Mouse (Mus musculus): ENCODE measurements around the gene F2.

Gene F2

GRCm38 (mm10) chr2:91636229-91636628 is at the start of gene F2:
F2 (minus strand) TSS chr2:91636414.
- no peak for DNase-seq (ENCODE audit: low spot score)

- DNase-seq (ENCODE audit: low spot score), result no peak
Observed at GRCm38 (mm10) chr2:91683919-91684318, 47.7 kb upstream of the F2 start.

- no peak for DNase-seq (ENCODE audit: low spot score)
Observed at GRCm38 (mm10) chr2:91682850-91683249, 46.6 kb upstream of the F2 start.

- no peak for DNase-seq (ENCODE audit: low spot score)
Observed at GRCm38 (mm10) chr2:91676961-91677360, 40.7 kb upstream of the F2 start.

DNA sequence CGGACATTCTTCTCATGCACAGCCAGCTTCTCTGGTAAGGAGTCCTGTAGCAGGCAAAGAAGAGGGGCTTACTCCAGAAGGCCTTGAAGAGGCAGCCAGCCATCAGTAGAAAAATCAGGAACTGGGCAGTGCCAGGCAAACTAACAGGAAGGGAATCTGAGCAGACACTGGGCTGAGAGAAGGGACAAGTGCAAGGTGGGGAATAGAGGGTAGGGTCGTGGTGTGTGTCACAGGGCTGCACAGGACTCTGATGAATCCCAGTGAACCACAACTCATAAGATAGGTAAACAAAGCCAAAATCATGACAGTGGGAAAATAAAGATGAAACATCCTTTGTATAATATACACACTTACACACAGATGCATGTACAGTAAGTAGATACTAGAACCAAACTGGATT is 40.2 kb upstream of the F2 start:
- DNase-seq (ENCODE audit: low spot score), result no peak

- DNase-seq (ENCODE audit: low spot score), result no peak
Observed at GRCm38 (mm10) chr2:91674895-91675294, 38.7 kb upstream of the F2 start.

- DNase-seq (ENCODE audit: low spot score), result no peak
Observed at GRCm38 (mm10) chr2:91673587-91673986, 37.4 kb upstream of the F2 start.

DNA sequence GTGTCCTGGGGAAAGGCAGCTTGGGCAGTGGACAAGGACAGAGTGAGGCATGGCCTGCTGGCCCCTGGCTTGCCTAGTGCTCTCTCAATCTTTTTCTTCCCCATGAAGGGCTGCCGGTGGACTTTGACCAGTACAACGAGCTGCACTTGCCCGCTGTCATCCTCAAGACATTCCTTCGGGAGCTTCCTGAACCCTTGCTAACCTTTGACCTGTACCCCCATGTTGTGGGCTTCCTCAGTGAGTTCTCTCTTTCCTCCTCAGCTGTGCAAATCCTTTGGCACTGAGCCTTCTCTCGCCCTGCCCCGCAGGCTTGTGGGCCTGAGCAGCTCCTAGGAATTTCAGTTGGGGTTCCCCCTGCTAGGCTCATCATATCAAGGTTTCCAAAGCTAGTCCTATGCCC is 33.8 kb upstream of the F2 start:
- DNase-seq (ENCODE audit: low spot score), result no peak

DNA sequence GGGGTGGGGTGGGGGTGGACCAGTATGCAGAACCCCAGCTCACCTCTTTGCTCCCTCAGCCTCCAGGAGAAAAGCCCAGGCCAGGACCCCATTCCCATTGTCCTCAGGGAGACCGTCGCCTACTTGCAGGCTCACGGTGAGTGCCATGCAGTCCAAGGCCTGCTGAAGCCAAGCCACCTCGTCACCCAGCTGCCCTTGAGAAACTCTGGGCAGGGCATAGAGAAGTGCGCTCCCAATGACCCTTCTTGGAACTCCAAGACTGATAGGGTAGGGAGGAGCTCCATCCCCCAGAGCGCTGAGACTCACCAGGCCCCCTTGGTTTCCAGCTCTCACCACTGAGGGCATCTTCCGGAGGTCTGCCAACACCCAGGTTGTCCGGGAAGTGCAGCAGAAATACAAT is 33.1 kb upstream of the F2 start:
- DNase-seq (ENCODE audit: low spot score), result no peak

- DNase-seq (ENCODE audit: low spot score), result no peak
Observed at GRCm38 (mm10) chr2:91667747-91668146, 31.5 kb upstream of the F2 start.

DNA sequence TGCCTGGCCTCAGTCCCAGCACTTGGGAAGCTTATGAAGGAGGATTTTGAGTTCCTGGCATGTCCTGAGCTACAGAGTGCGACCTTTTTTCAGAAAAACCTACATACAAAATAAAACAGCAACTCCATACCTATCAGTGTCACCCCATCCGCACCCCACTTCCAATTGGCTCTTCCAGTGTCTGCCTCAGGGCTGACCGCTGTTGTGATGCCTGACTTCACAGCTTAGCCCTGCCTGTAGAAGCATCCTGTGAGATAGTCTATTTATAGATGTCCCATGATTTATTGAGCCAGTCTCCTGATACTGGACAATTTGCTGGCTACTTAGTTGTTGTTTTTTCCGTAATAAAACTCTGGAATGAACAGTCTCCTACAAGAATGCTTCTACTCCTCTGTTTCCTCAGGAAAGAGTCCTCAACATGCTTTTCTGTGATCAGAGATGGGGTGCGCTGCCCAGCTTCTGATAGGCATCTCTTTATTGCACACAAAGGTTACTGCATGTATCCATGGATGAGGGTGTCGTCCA is 30.2 kb upstream of the F2 start:
- no peak for DNase-seq (ENCODE audit: low spot score)

- DNase-seq (ENCODE audit: low spot score), result no peak
Observed at GRCm38 (mm10) chr2:91664780-91665179, 28.6 kb upstream of the F2 start.

- DNase-seq (ENCODE audit: low spot score), result no peak
Observed at GRCm38 (mm10) chr2:91660981-91661380, 24.8 kb upstream of the F2 start.

DNA sequence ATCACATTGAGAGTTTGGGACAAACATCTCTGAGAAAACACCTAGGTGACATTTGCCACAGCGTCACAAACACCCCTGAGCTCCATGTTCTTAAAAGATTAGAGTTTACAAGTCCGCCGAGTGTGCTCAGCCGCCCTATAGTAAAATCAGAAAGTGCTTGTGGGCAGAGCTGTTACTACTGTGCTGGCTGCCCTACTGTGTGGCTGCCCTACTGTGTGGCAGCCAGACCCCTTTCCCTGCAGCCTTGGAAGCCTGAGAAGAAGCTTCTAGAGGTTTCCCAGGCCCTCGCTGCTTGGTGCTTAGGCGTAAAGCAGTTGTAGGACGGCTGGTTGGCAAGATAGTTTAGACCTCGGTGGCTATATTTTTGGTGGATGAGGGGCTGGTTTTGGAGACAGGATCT is 23.4 kb upstream of the F2 start:
- DNase-seq (ENCODE audit: low spot score), result no peak

DNA sequence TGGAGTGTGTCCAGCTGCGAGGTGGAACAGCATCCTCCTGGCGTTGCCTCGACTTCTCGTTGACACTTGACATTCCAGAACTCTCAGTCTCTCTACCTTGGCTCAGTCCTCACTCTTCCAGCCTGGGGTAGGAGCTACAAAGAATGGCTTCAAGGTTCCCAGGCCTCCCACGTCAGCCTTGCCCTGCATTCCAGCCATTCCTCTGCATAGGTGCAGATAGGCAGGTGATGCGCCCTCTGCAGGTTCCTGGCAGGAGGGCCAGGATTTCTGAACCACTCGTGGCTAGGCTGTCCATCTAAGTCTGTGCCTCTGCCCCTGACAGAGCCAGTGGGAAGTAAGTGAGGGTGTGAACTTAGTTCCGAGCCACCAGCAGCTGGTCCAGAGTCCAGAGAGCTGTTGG is 20.6 kb upstream of the F2 start:
- DNase-seq (ENCODE audit: low spot score), result no peak

- no peak for DNase-seq (ENCODE audit: low spot score)
Observed at GRCm38 (mm10) chr2:91655827-91656226, 19.6 kb upstream of the F2 start.

GRCm38 (mm10) chr2:91655388-91655787 is 19.2 kb upstream of the F2 start:
- DNase-seq (ENCODE audit: low spot score), result no peak

DNA sequence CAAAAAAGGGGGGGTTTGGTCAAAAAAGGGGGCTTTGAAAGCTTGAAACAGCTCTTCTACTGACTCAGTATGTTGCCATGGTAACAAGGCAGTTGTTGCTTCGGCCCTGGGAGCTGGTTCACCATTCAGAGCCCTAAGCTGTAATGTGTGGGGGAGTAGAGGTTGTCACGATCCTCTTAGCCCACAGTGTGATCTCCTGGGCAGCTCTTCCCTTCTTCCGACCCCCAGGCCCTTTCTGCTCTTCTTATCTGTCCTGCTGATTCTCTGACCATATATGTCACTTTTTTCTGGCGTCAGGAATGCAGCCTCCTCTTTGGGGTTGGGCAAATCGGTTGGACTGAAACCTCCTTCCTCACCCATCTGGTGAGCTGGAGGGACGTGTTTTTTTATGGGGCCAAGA is 16.6 kb upstream of the F2 start:
- no peak for DNase-seq (ENCODE audit: low spot score)

GRCm38 (mm10) chr2:91651458-91652258 is 15.4 kb upstream of the F2 start:
- DNase-seq (ENCODE audit: low spot score), result no peak

DNA sequence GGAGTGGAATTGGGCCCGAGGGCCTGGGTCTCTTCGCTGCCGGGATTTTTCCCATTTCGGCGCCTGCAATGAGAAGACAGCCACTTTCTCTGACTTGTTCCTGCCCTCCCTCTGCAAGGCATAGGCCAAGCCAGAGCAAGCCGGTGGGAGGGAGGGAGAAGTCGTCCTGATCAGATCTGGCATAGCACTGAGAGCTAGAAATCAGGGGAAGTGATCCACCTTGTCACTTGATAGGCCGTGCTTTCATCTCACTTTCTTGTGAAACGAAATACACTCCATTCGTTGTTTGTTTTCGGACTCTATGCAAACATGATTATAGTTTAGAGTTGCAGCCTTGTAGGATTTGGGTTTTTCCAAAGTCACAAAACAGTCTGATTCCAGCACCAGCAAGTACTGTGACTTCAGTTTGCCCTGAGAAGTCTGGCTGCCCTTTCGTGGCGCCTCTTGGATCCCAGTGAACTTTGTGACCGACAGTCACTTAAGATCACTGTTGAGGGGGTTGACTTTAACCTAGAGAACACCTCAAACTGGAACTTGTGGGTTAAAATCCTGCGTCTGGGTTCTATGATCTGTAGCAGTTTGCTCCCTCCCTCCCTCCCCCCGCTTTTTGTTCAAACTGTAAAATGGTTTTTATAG is 14.3 kb upstream of the F2 start:
- DNase-seq (ENCODE audit: low spot score), result no peak

DNA sequence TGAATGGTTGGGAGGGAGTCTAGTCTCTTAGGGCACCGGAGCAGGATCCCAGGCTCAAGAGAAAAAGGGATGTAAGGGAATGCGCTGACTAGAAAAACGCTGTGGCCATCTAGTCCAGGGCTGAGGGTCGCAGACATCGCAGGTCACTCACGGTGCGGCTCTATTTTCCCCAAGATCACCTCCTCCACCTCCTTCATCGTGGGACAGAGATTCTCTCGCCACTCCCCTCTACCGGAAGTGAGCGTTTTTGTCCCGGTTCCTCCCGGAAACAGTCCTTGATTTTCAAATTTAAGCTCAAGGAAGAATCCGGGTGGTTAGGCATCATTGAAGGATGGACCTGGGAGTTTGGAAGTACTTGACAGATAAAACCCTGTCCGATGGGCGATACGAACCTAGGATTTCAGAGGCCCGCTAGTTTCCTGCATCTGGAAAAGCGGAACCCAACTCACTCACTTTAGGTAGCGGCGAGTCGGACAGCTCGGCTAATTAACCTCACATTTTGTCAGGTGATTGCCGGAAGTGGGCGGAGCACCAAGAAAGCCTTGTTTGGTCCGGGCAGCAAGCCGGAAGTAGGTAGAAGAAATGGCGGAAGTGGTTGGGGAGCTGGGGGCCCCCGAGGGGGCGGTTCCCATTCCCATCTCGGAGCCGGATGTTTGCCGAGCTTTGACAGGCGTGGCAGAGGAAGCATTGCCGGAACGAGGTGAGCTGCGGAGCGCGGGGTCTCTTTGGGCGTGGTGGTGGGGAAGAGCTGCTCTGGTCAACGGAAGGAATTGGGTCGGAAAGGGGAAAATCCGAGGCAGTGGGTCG is 13.5 kb upstream of the F2 start, which contains the start of the genes Zfp408 and Arhgap1:
Gene Zfp408 (minus strand): TSS at position 239 of the 807 bp plus-strand sequence.
Gene Arhgap1 (plus strand): TSS at position 308 of the 807 bp plus-strand sequence.
- peak; percentile 94 for DNase-seq (ENCODE audit: low spot score)

- no peak for DNase-seq (ENCODE audit: low spot score)
Observed at GRCm38 (mm10) chr2:91649152-91649551, 12.9 kb upstream of the F2 start.

GRCm38 (mm10) chr2:91646733-91647132 is 10.5 kb upstream of the F2 start:
- DNase-seq (ENCODE audit: low spot score), result no peak

Measured in ovary, postnatal 36 days (tissue).